Mouse (Mus musculus): ENCODE measurements around the gene Zfp787.
"Not testable (repeated sequence)": the region's sequence is repeated elsewhere in the genome, so short reads cannot be mapped to it uniquely, and the experiment has no call there.

GRCm38 (mm10) chr7:6174365-6174987, 18.7 kb upstream of the Zfp787 start:
- TF ChIP-seq CTCF (conservative IDR thresholded peaks at IDR 0.05; ENCODE audit: low read length): 0 out of 2 replicates have a peak, but pooled peaks have one; percentile 6
- TF ChIP-seq NANOG, POU5F1 (IDR thresholded peaks at IDR 0.05; ENCODE audit: borderline replicate concordance, low read length): not testable (repeated sequence)
